In genomic region chr8:90000899-90001640, GRCm38 (mm10) we compare ENCODE assay signal across 8 mouse cellular contexts.
DNase-seq lines count a peak whose midpoint lies in the region; ATAC-seq and TF ChIP-seq lines count a peak whose summit lies in the region.

No protein-coding gene starts in this region.

- no peaks in the 10 kb centered on the region for H3K27me3 ChIP-seq in hindbrain, embryonic 11.5 days (ENCODE audit: control insufficient read depth, insufficient read depth, low read length)
- H3K27me3 ChIP-seq in hindbrain, embryonic 16.5 days (replicated peaks; ENCODE audit: control insufficient read depth, insufficient read depth, low read length), result no peaks in the 10 kb centered on the region
- H3K27me3 ChIP-seq in liver, adult 2 months (ENCODE audit: control insufficient read depth, insufficient read depth, low read length), result no peaks in the 10 kb centered on the region
- H3K27me3 ChIP-seq in neural tube, embryonic 15.5 days (replicated peaks), result no peaks in the 10 kb centered on the region
- H3K27me3 ChIP-seq in thymus, adult 2 months (ENCODE audit: control insufficient read depth, insufficient read depth, low read length), result no peaks in the 10 kb centered on the region

- no peaks in the 10 kb centered on the region for H3K36me3 ChIP-seq in hindbrain, embryonic 11.5 days (ENCODE audit: control insufficient read depth, insufficient read depth, low read length)
- no peaks in the 10 kb centered on the region for H3K36me3 ChIP-seq in hindbrain, embryonic 16.5 days (ENCODE audit: control insufficient read depth, insufficient read depth, low read length)
- H3K36me3 ChIP-seq in liver, adult 2 months (ENCODE audit: control insufficient read depth, insufficient read depth, low read length), result no peaks in the 10 kb centered on the region
- no peaks in the 10 kb centered on the region for H3K36me3 ChIP-seq in neural tube, embryonic 15.5 days
- no peaks in the 10 kb centered on the region for H3K36me3 ChIP-seq in thymus, adult 2 months (ENCODE audit: control insufficient read depth, insufficient read depth, low read length)

- H3K4me3 ChIP-seq in hindbrain, embryonic 11.5 days (ENCODE audit: low read depth, low read length), result no peak overlapping the region
- no peak overlapping the region for H3K4me3 ChIP-seq in hindbrain, embryonic 16.5 days (ENCODE audit: low read length)
- H3K4me3 ChIP-seq in liver, adult 2 months (ENCODE audit: insufficient read depth, low read depth, low read length), result no peak overlapping the region
- no peak overlapping the region for H3K4me3 ChIP-seq in neural tube, embryonic 15.5 days (replicated peaks)
- H3K4me3 ChIP-seq in thymus, adult 2 months (ENCODE audit: control insufficient read depth, insufficient read depth, low read length), result no peak overlapping the region

- WGBS in hindbrain, embryonic 11.5 days, result 44% methylated on average over 15 of the region's 15 CpGs
- WGBS in hindbrain, embryonic 16.5 days, result 30% methylated on average over 15 of the region's 15 CpGs
- 37% methylated on average over 15 of the region's 15 CpGs for WGBS in liver, adult 2 months
- WGBS in neural tube, embryonic 15.5 days, result 35% methylated on average over 15 of the region's 15 CpGs
- WGBS in thymus, adult 2 months, result 40% methylated on average over 15 of the region's 15 CpGs

- TF ChIP-seq CTCF in liver, adult 2 months (IDR thresholded peaks at IDR 0.05; ENCODE audit: low read depth, low read length), result peak; percentile 91
- no peak for TF ChIP-seq CTCF in thymus, adult 2 months (IDR thresholded peaks at IDR 0.05; ENCODE audit: borderline replicate concordance, control insufficient read depth, extremely low read depth, insufficient read depth, low read length, poor library complexity)

- no peak overlapping the region for H3K4me2 ChIP-seq in hindbrain, embryonic 11.5 days (replicated peaks; ENCODE audit: low read depth, low read length)
- no peak overlapping the region for H3K4me2 ChIP-seq in hindbrain, embryonic 16.5 days (ENCODE audit: low read length)
- H3K4me2 ChIP-seq in neural tube, embryonic 15.5 days, result no peak overlapping the region

- no peak for TF ChIP-seq POLR2A in liver, adult 2 months (IDR thresholded peaks at IDR 0.05; ENCODE audit: extremely low read depth, insufficient read depth, low read length)
- TF ChIP-seq POLR2A in thymus, adult 2 months (IDR thresholded peaks at IDR 0.05; ENCODE audit: control insufficient read depth, extremely low read depth, insufficient read depth, low read length, poor library complexity), result no peak

- no peaks in the 10 kb centered on the region for H3K9me3 ChIP-seq in hindbrain, embryonic 11.5 days (ENCODE audit: control insufficient read depth, low read length)
- H3K9me3 ChIP-seq in hindbrain, embryonic 16.5 days (ENCODE audit: control insufficient read depth, low read length), result no peaks in the 10 kb centered on the region
- no peaks in the 10 kb centered on the region for H3K9me3 ChIP-seq in neural tube, embryonic 15.5 days (replicated peaks)

- no peaks in the 10 kb centered on the region for H3K4me1 ChIP-seq in hindbrain, embryonic 11.5 days (replicated peaks; ENCODE audit: control insufficient read depth, insufficient read depth, low read length)
- no peaks in the 10 kb centered on the region for H3K4me1 ChIP-seq in hindbrain, embryonic 16.5 days (ENCODE audit: control insufficient read depth, insufficient read depth, low read depth, low read length)
- no peaks in the 10 kb centered on the region for H3K4me1 ChIP-seq in liver, adult 2 months (ENCODE audit: control insufficient read depth, insufficient read depth, low read length)
- peaks cover 4% of the 10 kb centered on the region; the same call in 1 of the 2 replicates for H3K4me1 ChIP-seq in neural tube, embryonic 15.5 days
- no peaks in the 10 kb centered on the region for H3K4me1 ChIP-seq in thymus, adult 2 months (replicated peaks; ENCODE audit: control insufficient read depth, insufficient read depth, low read length)

- DNase-seq in hindbrain, embryonic 11.5 days (ENCODE audit: low spot score), result peak; percentile 96
- peak; percentile 43 for DNase-seq in c-Kit-positive CD71-positive TER-119-positive erythroid progenitor cells, embryonic 14.5 days (ENCODE audit: low spot score)
- peak; percentile 41 to 82 for DNase-seq in kidney, adult 8-10 months
- peak; percentile 61 for DNase-seq in liver, adult 2 months (ENCODE audit: extremely low read depth, low read depth, low spot score)
- peak; percentile 49 for DNase-seq in thymus, adult 2 months

- H3K9ac ChIP-seq in hindbrain, embryonic 11.5 days (ENCODE audit: low read depth, low read length), result no peak overlapping the region
- H3K9ac ChIP-seq in hindbrain, embryonic 16.5 days (ENCODE audit: low read depth, low read length), result no peak overlapping the region
- H3K9ac ChIP-seq in liver, adult 2 months (ENCODE audit: low read depth, low read length), result no peak overlapping the region
- no peak overlapping the region; the same call in 1 of the 2 replicates for H3K9ac ChIP-seq in neural tube, embryonic 15.5 days (replicated peaks)

- H3K79me2 ChIP-seq in liver, adult 2 months (ENCODE audit: control insufficient read depth, insufficient read depth, low read length), result no peaks in the 10 kb centered on the region

- H3K27ac ChIP-seq in hindbrain, embryonic 11.5 days (ENCODE audit: low read depth, low read length), result no peak overlapping the region
- H3K27ac ChIP-seq in hindbrain, embryonic 16.5 days (ENCODE audit: low read depth, low read length), result no peak overlapping the region
- no peak overlapping the region for H3K27ac ChIP-seq in liver, adult 2 months (replicated peaks; ENCODE audit: insufficient read depth, low read depth, low read length)
- H3K27ac ChIP-seq in neural tube, embryonic 15.5 days (replicated peaks), result peak overlapping the region; percentile 33; the same call in 1 of the 2 replicates
- H3K27ac ChIP-seq in thymus, adult 2 months (ENCODE audit: control insufficient read depth, insufficient read depth, low read length), result no peak overlapping the region

- ATAC-seq in hindbrain, embryonic 11.5 days (ENCODE audit: low FRiP score), result no peak
- no peak for ATAC-seq in hindbrain, embryonic 16.5 days
- ATAC-seq in frontal cortex, adult (ENCODE audit: low TSS enrichment), result peak; percentile 86
- ATAC-seq in neural tube, embryonic 15.5 days (ENCODE audit: low FRiP score), result no peak

Comparison
In these comparisons a context has a peak if more than half of its experiments do, and no peak if none do; other contexts are left out.
1. DNase-seq: peak in every context shown above with its lines; median percentile 96 in hindbrain, embryonic 11.5 days; 62 in kidney, adult 8-10 months; 61 in liver, adult 2 months; 49 in thymus, adult 2 months; 43 in c-Kit-positive CD71-positive TER-119-positive erythroid progenitor cells, embryonic 14.5 days.